Mouse (Mus musculus): ENCODE measurements at regions not wholly inside any gene's neighbourhood (a gene's known extent, or its start where the extent isn't known, plus 50 kb on each side); places are given as distances from the start of the nearest gene placed in this dataset.

- no peak for DNase-seq (ENCODE audit: extremely low read depth)
- dilution Hi-C loops (cut with MboI; ENCODE audit: extremely low pct_ligation_motif_present, extremely low pct_unique_long_range_greater_than_20kb, low sequenced_read_pairs) (no loop called here), in situ Hi-C loops (cut with MboI; ENCODE audit: low pct_ligation_motif_present, low pct_unique_long_range_greater_than_20kb, low sequenced_read_pairs) (no loop called here)
- no peaks in the 10 kb centered on the region for H3K9me3 ChIP-seq (replicated peaks; ENCODE audit: low read length)
- peak overlapping the region; percentile 93; the same call in 1 of the 2 replicates for H3K9ac ChIP-seq (ENCODE audit: insufficient read depth, low read depth)
- TF ChIP-seq USF2 (conservative IDR thresholded peaks at IDR 0.05; ENCODE audit: low read depth, low read length) (no peak), ZKSCAN1 (IDR thresholded peaks at IDR 0.05; ENCODE audit: borderline replicate concordance, low read depth, low read length) (no peak), ETS1 (conservative IDR thresholded peaks at IDR 0.05; ENCODE audit: low read depth, low read length) (no peak), RCOR1 (conservative IDR thresholded peaks at IDR 0.05; ENCODE audit: low read depth, low read length) (no peak), RAD21 (IDR thresholded peaks at IDR 0.05; ENCODE audit: low read depth, low read length) (no peak), JUND (conservative IDR thresholded peaks at IDR 0.05; ENCODE audit: low read depth, low read length) (no peak), MXI1 (IDR thresholded peaks at IDR 0.05; ENCODE audit: low read depth, low read length) (no peak), ZNF384 (IDR thresholded peaks at IDR 0.05; ENCODE audit: low read depth, low read length) (no peak), MAX (IDR thresholded peaks at IDR 0.05; ENCODE audit: low read length) (no peak), SMC3 (IDR thresholded peaks at IDR 0.05; ENCODE audit: low read depth, low read length) (no peak)
- peaks cover 25 to 70% of the 10 kb centered on the region in 2 experiments for H3K36me3 ChIP-seq (replicated peaks in 1 of 2; ENCODE audit: control insufficient read depth in 1 of 2, insufficient read depth in 1 of 2, low read length in 1 of 2)
- H3K79me2 ChIP-seq (replicated peaks; ENCODE audit: control insufficient read depth, extremely low read depth, insufficient read depth, poor library complexity, severe bottlenecking): peaks cover 96% of the 10 kb centered on the region
- H3K27ac ChIP-seq (ENCODE audit: insufficient read depth, low read depth): no peak overlapping the region
- H3K4me2 ChIP-seq (ENCODE audit: insufficient read depth, low read depth, poor library complexity, severe bottlenecking): peak overlapping the region; percentile 96
- peaks cover 23 to 54% of the 10 kb centered on the region in 2 experiments for H3K4me1 ChIP-seq (ENCODE audit: control insufficient read depth in 1 of 2, insufficient read depth in 2 of 2)
- H3K4me3 ChIP-seq (replicated peaks in 1 of 3; ENCODE audit: low read depth in 2 of 3, low read length in 2 of 3, poor library complexity in 1 of 3): peak overlapping the region; percentile 57 to 97 (median 64)
- H3K27me3 ChIP-seq (replicated peaks): no peaks in the 10 kb centered on the region
Measured at GRCm38 (mm10) chr15:62042924-62043504, 1120.2 kb upstream of the A1bg start.
